Mouse (Mus musculus) lung, adult 2 months (tissue): Measurements from ENCODE around the gene Rps6kb1.

Source experiments
- CTCF ChIP-seq: fragments of 200-500 bp; IDR thresholded peaks from 2 replicates; pipeline ENCODE4 v1.5.1; 2011; ENCODE audit warnings: mild to moderate bottlenecking, low read length, control low read depth; ENCODE audit not compliant: insufficient read depth
- POLR2A ChIP-seq: fragments of 200-500 bp; IDR thresholded peaks from 2 replicates; pipeline ENCODE4 v1.6.1; 2011; ENCODE audit warnings: low read depth, mild to moderate bottlenecking, control low read depth, low read length, borderline replicate concordance; ENCODE audit errors: extremely low read depth

GRCm38 (mm10) chr11:86591301-86591845 is 46.8 kb upstream of the Rps6kb1 start:
- TF ChIP-seq POLR2A (no peak), CTCF (no peak)
